Mouse (Mus musculus): ENCODE results near the gene Crym.

Crym gene

DNA sequence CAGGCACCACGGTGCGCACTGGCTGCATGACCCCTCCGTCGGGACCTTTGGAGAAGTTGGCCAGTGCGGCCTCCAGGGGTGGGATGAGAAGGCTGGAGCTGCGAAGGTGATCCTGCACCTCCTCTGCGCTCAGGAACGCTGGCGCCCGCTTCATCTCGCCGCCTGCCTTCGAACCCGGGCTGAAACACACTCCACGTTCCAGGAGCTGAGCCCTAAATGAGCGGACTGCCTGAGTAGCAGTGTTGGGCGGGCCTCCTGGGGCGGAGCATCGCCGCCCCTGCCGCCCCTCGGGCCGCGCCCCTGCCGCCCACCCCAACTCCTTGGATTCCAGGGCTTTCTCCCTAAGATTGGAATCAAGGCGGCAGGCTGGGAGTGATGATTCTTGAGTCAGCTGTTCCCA lies at the start of gene Crym:
Crym (minus strand) TSS at position 341 of the 400 bp plus-strand sequence.
- no peak for DNase-seq (ENCODE audit: low spot score)

- no peak for DNase-seq (ENCODE audit: low spot score)
These were observed 39.2 kb upstream of the Crym start for GRCm38 (mm10) chr7:120241092-120241491.

- DNase-seq (ENCODE audit: low spot score): no peak
These were observed 26.6 kb upstream of the Crym start for GRCm38 (mm10) chr7:120228541-120228940.

DNA sequence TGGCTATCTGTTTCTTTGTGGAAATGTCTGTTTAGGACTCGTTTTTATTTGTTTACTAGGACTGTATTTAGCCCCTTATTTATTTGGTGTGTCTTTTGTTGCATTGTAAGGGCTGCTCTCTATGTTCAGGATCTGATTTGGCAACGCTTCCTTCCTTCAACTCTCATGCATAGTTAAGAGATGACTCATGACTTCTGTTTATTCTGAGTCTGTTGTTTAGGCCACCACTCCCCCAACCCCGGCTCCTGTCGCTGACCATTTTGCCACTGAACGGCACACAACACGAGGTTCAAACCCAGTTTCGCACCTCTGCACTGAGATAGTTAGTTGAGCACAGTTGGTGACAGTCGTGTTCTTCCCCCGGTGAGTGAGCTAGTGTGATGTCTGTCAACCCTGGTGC lies 4.1 kb upstream of the Crym start:
- DNase-seq (ENCODE audit: low spot score): peak; percentile 53

DNA sequence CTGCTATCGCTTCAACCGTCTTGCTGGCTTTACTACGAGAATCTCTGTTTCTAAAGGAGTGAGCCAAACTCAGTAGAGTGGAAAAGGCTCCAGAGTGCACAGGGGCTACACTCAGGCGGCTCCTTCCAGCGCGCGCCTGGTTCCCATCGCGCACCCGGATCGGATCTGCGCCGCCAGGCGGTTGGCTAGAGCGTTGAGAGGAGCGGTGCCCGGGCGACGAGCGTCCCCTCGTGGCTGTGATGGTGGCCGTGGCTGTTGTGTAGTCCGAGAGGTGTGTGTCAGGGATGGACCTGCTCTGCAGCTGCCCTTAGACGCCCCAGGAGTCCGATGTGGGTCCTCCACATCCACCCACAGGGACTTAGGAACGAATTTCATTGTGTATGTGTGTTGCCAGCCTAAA lies 1.9 kb upstream of the Crym start, which contains the start of gene Abca14:
Abca14 (plus strand) TSS at position 173 of the 400 bp plus-strand sequence.
- peak; percentile 80 for DNase-seq (ENCODE audit: low spot score)

GRCm38 (mm10) chr7:120201231-120201744 lies 623 bp downstream of the Crym start:
- DNase-seq (ENCODE audit: low spot score): peak; percentile 22

DNA sequence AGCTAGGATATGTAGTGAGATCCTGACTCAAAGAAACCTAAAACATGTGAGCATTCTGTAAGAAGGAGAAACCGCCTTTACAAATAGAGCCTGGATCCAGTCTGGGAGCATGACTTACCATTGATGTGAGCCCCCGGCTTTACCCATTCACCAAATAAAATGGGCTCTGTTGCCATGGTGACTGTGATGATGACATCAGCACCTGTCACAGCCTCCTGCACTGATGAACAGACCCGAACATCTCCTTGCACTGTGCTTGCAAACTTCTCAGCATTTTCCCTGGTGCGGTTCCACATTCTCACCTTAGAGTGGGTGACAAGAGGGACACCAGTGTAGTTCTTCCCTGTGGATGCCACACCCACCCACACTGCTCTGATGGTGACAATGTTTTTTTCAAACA lies 6.7 kb downstream of the Crym start:
- DNase-seq (ENCODE audit: low spot score): no peak

GRCm38 (mm10) chr7:120192816-120193215 lies 9.1 kb downstream of the Crym start:
- DNase-seq (ENCODE audit: low spot score): no peak

DNA sequence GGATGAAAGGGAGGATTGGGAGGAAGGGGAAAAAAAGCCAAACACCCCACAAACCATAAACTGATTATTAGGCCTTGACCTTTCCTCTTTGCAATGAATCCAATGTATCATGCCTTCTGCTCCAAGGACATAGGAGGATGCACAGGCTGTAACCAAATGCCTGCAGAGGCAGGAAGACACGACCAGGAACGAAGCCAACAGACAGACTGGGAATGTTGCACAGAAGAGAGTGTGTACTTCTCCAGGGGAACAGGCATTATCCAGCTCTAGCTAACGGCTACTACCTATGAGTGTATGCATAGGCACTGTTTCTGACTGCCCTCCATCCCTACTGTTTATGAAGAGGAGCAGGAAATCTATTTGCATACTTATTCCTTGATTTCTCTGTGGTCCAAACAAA lies 9.7 kb downstream of the Crym start:
- no peak for DNase-seq (ENCODE audit: low spot score)

DNA sequence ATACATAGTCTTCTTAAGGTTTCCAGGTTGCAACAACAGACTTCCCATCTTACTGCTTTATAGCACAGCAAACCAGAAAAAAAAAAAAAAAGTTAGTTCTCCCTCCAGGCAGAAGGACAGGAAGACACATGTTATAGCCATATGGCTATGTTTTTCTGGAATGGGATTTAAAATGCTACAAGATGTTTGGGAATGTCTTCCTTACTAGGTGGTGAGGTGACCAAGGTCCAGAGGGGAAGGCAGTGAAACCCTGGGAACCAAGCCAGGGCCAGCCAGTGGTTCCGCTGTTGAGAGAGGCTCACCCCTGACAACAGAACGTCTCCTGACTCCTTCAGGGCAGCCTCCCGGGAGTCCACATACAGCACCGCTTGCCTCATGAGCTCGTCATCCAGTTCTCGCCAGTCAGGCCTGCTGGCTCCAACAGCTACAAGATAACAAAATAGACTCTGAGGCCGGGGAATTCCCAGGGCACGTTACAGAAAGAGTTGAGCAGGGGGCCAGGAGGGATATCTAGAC lies 11.7 kb downstream of the Crym start:
- no peak for DNase-seq (ENCODE audit: low spot score)

DNA sequence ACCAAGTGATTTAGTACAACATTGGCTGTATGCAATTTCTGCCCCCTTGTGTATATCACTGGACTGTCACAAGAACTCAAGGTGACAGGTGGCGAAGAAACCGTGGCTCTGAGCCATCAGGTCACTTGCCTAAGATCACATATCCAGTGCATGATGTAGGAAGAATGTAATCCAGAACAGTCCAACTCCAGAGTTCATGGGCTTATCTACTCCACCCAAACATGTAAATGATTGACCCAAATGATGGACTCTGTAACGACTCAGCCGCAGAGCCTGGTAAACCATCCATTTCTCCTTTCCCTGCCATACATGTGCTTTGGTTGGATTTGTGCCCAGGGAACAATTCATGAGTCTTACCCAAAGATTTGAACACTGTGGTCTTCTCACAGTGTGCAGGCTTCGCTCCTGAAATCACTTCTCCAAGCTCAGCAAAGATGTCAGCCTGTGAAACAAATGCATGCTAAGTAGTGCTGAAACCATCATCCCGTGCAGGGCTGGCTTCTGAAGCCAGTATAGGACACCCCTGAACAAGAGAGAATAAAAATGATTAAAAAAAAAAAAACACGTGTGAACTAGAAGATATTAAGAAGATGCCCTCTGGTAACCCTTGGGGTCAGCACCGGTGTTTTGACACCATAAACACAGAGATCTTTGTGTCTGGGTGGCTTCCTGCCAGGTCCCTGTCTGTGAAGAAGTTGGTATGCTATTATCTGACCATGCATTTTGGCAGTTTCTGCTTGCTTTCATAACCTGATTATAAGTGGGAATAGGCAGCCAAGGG lies 12.4 kb downstream of the Crym start:
- DNase-seq (ENCODE audit: low spot score): no peak

DNA sequence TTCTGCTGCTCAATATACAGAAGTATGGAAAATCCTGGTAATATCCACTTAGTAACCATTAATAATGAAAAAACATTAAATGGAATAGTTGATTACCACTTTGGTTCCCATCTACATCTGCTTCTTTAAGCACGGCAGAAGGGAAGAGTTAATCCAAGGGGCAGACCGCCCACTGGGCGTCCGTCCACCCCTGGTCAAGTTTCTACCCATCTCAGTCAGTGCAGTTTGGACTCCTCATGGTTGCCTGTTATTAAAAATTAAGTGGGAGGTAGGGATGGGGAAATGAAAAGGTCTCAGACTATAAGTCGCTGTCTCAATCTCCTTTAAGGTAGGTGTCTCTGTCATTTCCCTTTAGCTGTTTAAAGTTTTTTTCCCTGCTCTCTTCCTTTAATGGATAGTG lies 13.0 kb downstream of the Crym start:
- no peak for DNase-seq (ENCODE audit: low spot score)

DNA sequence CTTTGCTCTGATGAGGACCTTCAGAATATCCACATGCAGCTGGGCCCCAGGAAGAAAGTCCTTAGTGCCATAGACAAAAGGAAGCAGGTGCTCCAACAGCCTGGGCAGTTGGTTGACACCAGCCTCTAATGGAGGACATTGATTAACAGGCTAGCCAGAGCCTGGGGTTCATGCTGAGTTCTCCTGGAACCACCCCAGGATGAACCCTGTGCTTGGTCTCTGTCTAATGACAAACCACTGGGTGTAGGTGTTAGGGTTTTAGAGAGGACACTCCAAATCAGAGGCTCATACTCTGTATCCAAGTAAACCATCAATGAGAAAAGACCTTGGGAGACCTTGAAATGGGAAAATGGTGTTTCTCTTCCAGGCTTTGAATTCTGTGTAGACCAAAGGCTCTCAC lies 19.0 kb downstream of the Crym start:
- DNase-seq (ENCODE audit: low spot score): no peak

DNA sequence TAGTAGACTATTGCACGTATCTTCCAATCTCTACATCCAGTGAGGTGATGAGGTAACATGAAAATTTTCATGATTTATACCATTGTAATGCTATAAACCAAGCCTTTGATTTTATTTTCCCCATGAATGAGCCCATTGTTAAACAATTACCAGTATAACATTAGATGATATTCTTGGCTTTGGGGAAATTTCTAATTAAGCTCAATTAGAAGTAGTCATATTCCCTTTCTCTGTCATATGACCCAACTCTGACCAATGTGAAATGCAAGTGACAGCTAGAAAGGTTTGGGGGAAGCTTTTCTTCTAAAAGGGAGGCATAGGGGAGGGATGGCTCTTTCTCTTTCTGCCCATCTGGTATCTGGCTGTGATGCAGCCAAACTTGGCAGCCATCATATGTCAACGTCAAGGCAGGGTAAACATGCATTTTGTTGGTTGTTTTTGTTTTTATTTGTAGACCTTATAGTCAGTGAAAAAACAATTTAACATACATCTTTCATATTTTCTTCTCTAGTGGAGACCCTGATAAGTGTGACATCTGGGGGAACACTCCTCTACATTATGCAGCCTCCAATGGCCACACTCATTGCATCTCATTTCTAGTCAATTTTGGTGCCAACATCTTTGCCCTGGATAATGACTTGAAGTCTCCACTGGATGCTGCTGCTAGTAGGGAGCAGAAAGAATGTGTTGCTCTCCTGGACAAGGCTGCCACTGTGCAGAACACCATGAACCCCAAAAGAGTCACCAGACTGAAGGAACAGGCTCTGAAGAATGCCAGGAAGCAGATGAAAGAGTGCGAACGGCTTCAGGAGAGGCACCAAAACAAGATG lies 20.3 kb downstream of the Crym start:
- DNase-seq (ENCODE audit: low spot score): no peak

- no peak for DNase-seq (ENCODE audit: low spot score)
These were observed 21.4 kb downstream of the Crym start for GRCm38 (mm10) chr7:120180547-120180946.

DNA sequence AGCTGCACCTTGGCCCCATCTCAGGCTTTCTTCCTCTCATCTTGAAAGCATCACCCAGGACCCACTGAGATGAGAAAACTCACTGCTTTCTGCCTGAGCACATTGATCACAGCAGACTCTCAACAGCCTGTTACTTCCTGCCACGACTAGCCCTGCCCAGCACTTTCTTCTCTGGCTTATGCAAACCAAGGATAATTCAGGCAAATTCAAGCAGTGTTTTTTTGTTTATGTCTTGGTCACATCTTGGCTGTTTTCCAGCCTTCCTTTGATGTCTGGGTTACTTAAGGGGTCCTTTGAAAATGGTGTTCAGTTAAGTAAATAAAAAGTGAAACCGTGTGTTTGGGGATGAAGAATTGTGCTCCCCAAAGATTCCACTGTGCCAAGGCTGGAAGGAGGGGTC lies 23.0 kb downstream of the Crym start:
- no peak for DNase-seq (ENCODE audit: low spot score)

- DNase-seq (ENCODE audit: low spot score): no peak
These were observed 24.3 kb downstream of the Crym start for GRCm38 (mm10) chr7:120177611-120178010.

- DNase-seq (ENCODE audit: low spot score): no peak
These were observed 27.0 kb downstream of the Crym start for GRCm38 (mm10) chr7:120174723-120175504.

DNA sequence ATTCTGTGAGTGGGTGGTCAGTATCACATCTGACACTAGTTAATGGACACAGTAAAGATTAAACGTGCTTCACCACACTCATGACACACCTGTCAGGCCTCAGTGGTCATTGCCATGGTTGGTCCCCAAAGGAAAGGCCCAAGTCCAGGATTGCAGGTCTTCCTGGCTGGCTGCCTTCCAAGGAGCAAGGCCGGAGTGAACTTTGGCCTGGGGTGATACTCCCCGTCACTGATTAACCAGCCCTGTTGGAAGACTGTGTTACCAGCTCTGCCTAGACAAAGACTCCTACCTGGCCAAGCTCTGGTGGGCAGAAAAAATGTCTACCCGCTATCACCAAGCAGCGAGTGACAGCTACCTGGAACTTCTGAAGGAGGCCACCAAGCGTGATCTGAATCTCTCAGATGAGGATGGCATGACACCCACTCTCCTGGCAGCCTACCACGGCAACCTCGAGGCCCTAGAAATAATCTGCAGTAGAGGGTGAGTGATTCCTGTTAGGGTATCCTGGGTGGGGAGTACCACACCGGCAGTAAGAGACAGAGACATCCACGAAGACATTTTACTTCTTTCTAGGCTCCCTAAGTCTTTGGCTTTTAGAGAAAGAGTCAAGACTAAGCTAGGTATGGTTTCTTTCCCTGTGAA lies 28.2 kb downstream of the Crym start, which contains the start of gene Anks4b:
Anks4b (plus strand) TSS at position 256 of the 642 bp plus-strand sequence.
- DNase-seq (ENCODE audit: low spot score): no peak

GRCm38 (mm10) chr7:120172188-120172700 lies 29.7 kb downstream of the Crym start:
- DNase-seq (ENCODE audit: low spot score): no peak

All from lung, postnatal 25 days (tissue).